Mouse (Mus musculus) heart, embryonic 14.5 days (tissue): Measurements from ENCODE around the gene Sparcl1. TPM values are rescaled to one million over a fixed set of nuclear protein-coding genes. Genes with fewer than 3 reads are reported as not detected.

ENCODE experiments used
- ATAC-seq: fragments of 200-750 bp; cut with Nextera tagmentation; 2 replicates; pipeline ENCODE4 v1.8.0; 2017; ENCODE audit warnings: low read depth, moderate TSS enrichment; ENCODE audit not compliant: insufficient number of reproducible peaks, insufficient read depth, low FRiP score
- H3K27ac ChIP-seq, 2 experiments: fragments of 200-500 bp in 1 of 2; fragments of 300-500 bp in 1 of 2; sonication (generic) in 1 of 2; replicated peaks in 1 of 2; 2 replicates each; pipeline ENCODE4 v1.5.1; 2012 to 2014; ENCODE audit warnings: low read depth in 2 of 2, low read length in 2 of 2, control low read depth in 1 of 2, mild to moderate bottlenecking in 1 of 2, mixed read lengths in 1 of 2; ENCODE audit not compliant: control insufficient read depth in 1 of 2, insufficient read depth in 1 of 2
- H3K27me3 ChIP-seq: fragments of 300-500 bp; sonication (generic); 2 replicates; pipeline ENCODE4 v1.6.1; 2014; ENCODE audit warnings: mild to moderate bottlenecking, low read length, control low read depth; ENCODE audit not compliant: control insufficient read depth, insufficient read depth
- H3K36me3 ChIP-seq: fragments of 300-500 bp; sonication (generic); 2 replicates; pipeline ENCODE4 v1.6.1; 2014; ENCODE audit warnings: mild to moderate bottlenecking, control low read depth, low read length, mixed read lengths; ENCODE audit not compliant: control insufficient read depth, insufficient read depth
- H3K4me1 ChIP-seq, 2 experiments: fragments of 200-500 bp in 1 of 2; fragments of 300-500 bp in 1 of 2; sonication (generic) in 1 of 2; 2 replicates each; pipeline ENCODE4 v1.6.1; 2012 to 2014; ENCODE audit warnings: low read length in 2 of 2, control low read depth in 1 of 2, mixed read lengths in 1 of 2; ENCODE audit not compliant: control insufficient read depth in 2 of 2, insufficient read depth in 2 of 2
- H3K4me2 ChIP-seq: fragments of 300-500 bp; sonication (generic); 2 replicates; pipeline ENCODE4 v1.6.1; 2014; ENCODE audit warnings: mild to moderate bottlenecking, low read length
- H3K4me3 ChIP-seq, 2 experiments: fragments of 200-500 bp in 1 of 2; fragments of 300-500 bp in 1 of 2; sonication (generic) in 1 of 2; 2 replicates each; pipeline ENCODE4 v1.5.1; 2012 to 2014; ENCODE audit warnings: low read length in 2 of 2, mild to moderate bottlenecking in 2 of 2, control low read depth in 1 of 2, low read depth in 1 of 2, moderate library complexity in 1 of 2; ENCODE audit not compliant: control insufficient read depth in 1 of 2, insufficient read depth in 1 of 2
- H3K9ac ChIP-seq: fragments of 300-500 bp; sonication (generic); 2 replicates; pipeline ENCODE4 v1.6.1; 2014; ENCODE audit warnings: mild to moderate bottlenecking, low read length
- H3K9me3 ChIP-seq: fragments of 300-500 bp; sonication (generic); 2 replicates; pipeline ENCODE4 v1.6.1; 2016; ENCODE audit warnings: low read length, control low read depth; ENCODE audit not compliant: control insufficient read depth
- WGBS: fragments of 180-500 bp; shearing (Covaris S2); extraction: QIAGEN DNeasy Blood & Tissue Kit; methylation state at CpG from one replicate; pipeline ENCODE4 v1.1.7; 2014; 5-methylcytosine and 5-hydroxymethylcytosine counted together
- polyA plus RNA-seq: library from polyadenylated mRNA; unstranded; fragments of >200 nt; fragmentation: Nextera tagmentation; extraction: Ambion mirVana; gene quantifications from 2 replicates; pipeline ENCODE4 v1.2.1, GENCODE M21; 2014

Gene Sparcl1
- polyA plus RNA-seq, 1 experiment from 2014 or later = 77.0 TPM

GRCm38 (mm10) chr5:104110171-104110920, 3.2 kb downstream of the Sparcl1 start:
- H3K9me3 ChIP-seq = no peaks in the 10 kb centered on the region
- 52% methylated on average over 9 of the region's 9 CpGs for WGBS
- peak overlapping the region in 1 of 2 experiments; percentile 70; a peak in 2 of 4 replicates for H3K27ac ChIP-seq
- no peaks in the 10 kb centered on the region for H3K36me3 ChIP-seq
- H3K9ac ChIP-seq = no peak overlapping the region; the same call in 1 of the 2 replicates
- H3K4me2 ChIP-seq = peak overlapping the region; percentile 26
- no peak for ATAC-seq
- peaks cover 44 to 66% of the 10 kb centered on the region in 2 experiments for H3K4me1 ChIP-seq
- no peak overlapping the region for H3K4me3 ChIP-seq
- no peaks in the 10 kb centered on the region for H3K27me3 ChIP-seq

GRCm38 (mm10) chr5:104109516-104109915, 4.0 kb downstream of the Sparcl1 start:
- 0 out of 2 replicates have a peak overlapping the region, but pooled peaks have one; percentile 47 for H3K9ac ChIP-seq
- no peak for ATAC-seq
- H3K4me2 ChIP-seq = peak overlapping the region; percentile 43
- no peaks in the 10 kb centered on the region for H3K27me3 ChIP-seq
- H3K36me3 ChIP-seq = no peaks in the 10 kb centered on the region
- 19% methylated on average over 3 of the region's 3 CpGs for WGBS
- H3K9me3 ChIP-seq = no peaks in the 10 kb centered on the region
- H3K27ac ChIP-seq = peak overlapping the region; percentile 14 to 70; a peak in 3 of 4 replicates
- H3K4me3 ChIP-seq = no peak overlapping the region
- H3K4me1 ChIP-seq = peaks cover 37 to 57% of the 10 kb centered on the region in 2 experiments

- ATAC-seq = no peak
- peak overlapping the region; percentile 66 to 70 for H3K27ac ChIP-seq
- WGBS = 29% methylated on average over 18 of the region's 18 CpGs
- no peaks in the 10 kb centered on the region for H3K27me3 ChIP-seq
- peaks cover 37 to 55% of the 10 kb centered on the region in 2 experiments for H3K4me1 ChIP-seq
- H3K4me3 ChIP-seq = no peak overlapping the region
- H3K9ac ChIP-seq = 0 out of 2 replicates have a peak overlapping the region, but pooled peaks have one; percentile 47
- no peaks in the 10 kb centered on the region for H3K9me3 ChIP-seq
- H3K36me3 ChIP-seq = no peaks in the 10 kb centered on the region
- peak overlapping the region; percentile 43 for H3K4me2 ChIP-seq
Measured at GRCm38 (mm10) chr5:104108879-104109369, 4.6 kb downstream of the Sparcl1 start.

- Histone ChIP-seq H3K27me3 (no peaks in the 10 kb centered on the region), H3K9me3 (no peaks in the 10 kb centered on the region), H3K36me3 (no peaks in the 10 kb centered on the region), H3K9ac (peak overlapping the region; percentile 47; the same call in 1 of the 2 replicates), H3K4me2 (peak overlapping the region; percentile 43; the same call in 1 of the 2 replicates), H3K4me1 (peaks cover 34 to 51% of the 10 kb centered on the region in 2 experiments), H3K27ac (peak overlapping the region; percentile 51 to 70; a peak in 3 of 4 replicates), H3K4me3 (no peak overlapping the region)
- WGBS = 58% methylated on average over 11 of the region's 11 CpGs
- ATAC-seq = no peak
Measured at GRCm38 (mm10) chr5:104108127-104108875, 5.2 kb downstream of the Sparcl1 start.

GRCm38 (mm10) chr5:104104111-104104510, 9.4 kb downstream of the Sparcl1 start:
- Histone ChIP-seq H3K9ac (no peak overlapping the region), H3K27me3 (no peaks in the 10 kb centered on the region), H3K9me3 (no peaks in the 10 kb centered on the region), H3K36me3 (no peaks in the 10 kb centered on the region), H3K4me3 (no peak overlapping the region), H3K27ac (no peak overlapping the region), H3K4me2 (no peak overlapping the region), H3K4me1 (peaks cover 19 to 23% of the 10 kb centered on the region in 2 experiments)
- 63% methylated on average over 2 of the region's 2 CpGs for WGBS
- ATAC-seq = no peak

GRCm38 (mm10) chr5:104103171-104103570, 10.4 kb downstream of the Sparcl1 start:
- Histone ChIP-seq H3K9ac (no peak overlapping the region), H3K4me1 (peaks cover 10 to 14% of the 10 kb centered on the region in 2 experiments), H3K27ac (no peak overlapping the region), H3K4me3 (no peak overlapping the region), H3K36me3 (no peaks in the 10 kb centered on the region), H3K9me3 (no peaks in the 10 kb centered on the region), H3K27me3 (no peaks in the 10 kb centered on the region), H3K4me2 (no peak overlapping the region)
- ATAC-seq = no peak
- WGBS = 70% methylated on average over 4 of the region's 4 CpGs

GRCm38 (mm10) chr5:104101678-104102531, 11.6 kb downstream of the Sparcl1 start:
- H3K36me3 ChIP-seq = no peaks in the 10 kb centered on the region
- no peaks in the 10 kb centered on the region for H3K27me3 ChIP-seq
- no peak overlapping the region for H3K9ac ChIP-seq
- H3K27ac ChIP-seq = 0 out of 4 replicates have a peak overlapping the region, but pooled peaks of 1 of the 2 experiments have one; percentile 9
- no peak for ATAC-seq
- H3K4me1 ChIP-seq = peaks cover 4 to 5% of the 10 kb centered on the region in 2 experiments
- no peaks in the 10 kb centered on the region for H3K9me3 ChIP-seq
- H3K4me3 ChIP-seq = no peak overlapping the region
- no peak overlapping the region for H3K4me2 ChIP-seq
- 31% methylated on average over 10 of the region's 10 CpGs for WGBS
